Comparison of ENCODE assay signal across 8 mouse cellular contexts in genomic region chr5:125340547-125341262, GRCm38 (mm10). TPM values are rescaled to one million over a fixed set of nuclear protein-coding genes. Genes with fewer than 3 reads are reported as not detected.
DNase-seq lines count a peak whose midpoint lies in the region; ATAC-seq and TF ChIP-seq lines count a peak whose summit lies in the region.

TSS of gene Scarb1 (minus strand) at chr5:125341094.

- peak within 1 kb of the TSS; percentile 66 for H3K4me3 ChIP-seq in embryonic fibroblast, embryonic 13.5 days (ENCODE audit: insufficient read depth, low read length)
- peak within 1 kb of the TSS; percentile 61 for H3K4me3 ChIP-seq in kidney, embryonic 14.5 days (ENCODE audit: low read length)
- peak within 1 kb of the TSS; percentile 78 for H3K4me3 ChIP-seq in limb, embryonic 14.5 days (replicated peaks; ENCODE audit: low read length)
- peak within 1 kb of the TSS; percentile 79 for H3K4me3 ChIP-seq in midbrain, embryonic 16.5 days (ENCODE audit: low read depth, low read length)
- H3K4me3 ChIP-seq in spleen, adult 2 months (ENCODE audit: extremely low read depth, insufficient read depth, insufficient read length), result peak within 1 kb of the TSS; percentile 89

- DNase-seq in 416B (ENCODE audit: low read depth), result peak; percentile 91
- DNase-seq in adrenal gland, postnatal 4 days (ENCODE audit: low spot score in 2 of 2), result peak; percentile 81 to 85
- peak; percentile 86 to 87 for DNase-seq in heart, adult 9 months (ENCODE audit: low spot score in 2 of 2)
- DNase-seq in limb, embryonic 14.5 days (ENCODE audit: low spot score), result peak; percentile 87
- peak; percentile 48 to 85 for DNase-seq in spleen, adult 2 months (ENCODE audit: low read depth in 1 of 2, low spot score in 2 of 2)

- TF ChIP-seq POLR2A in embryonic fibroblast, embryonic 13.5 days (IDR thresholded peaks at IDR 0.05; ENCODE audit: low read depth, low read length), result peak; percentile 94
- 0 out of 2 replicates have a peak, but pooled peaks have one; percentile 57 for TF ChIP-seq POLR2A in limb, embryonic 14.5 days (IDR thresholded peaks at IDR 0.05; ENCODE audit: borderline replicate concordance, extremely low read depth, insufficient read depth, insufficient read length)
- TF ChIP-seq POLR2A in spleen, adult 2 months (IDR thresholded peaks at IDR 0.05; ENCODE audit: low read depth, low read length), result peak; percentile 61

- peak within 1 kb of the TSS; percentile 72 for H3K9ac ChIP-seq in kidney, embryonic 14.5 days (ENCODE audit: low read depth, low read length)
- H3K9ac ChIP-seq in limb, embryonic 14.5 days (ENCODE audit: low read depth, low read length, severe bottlenecking), result peak within 1 kb of the TSS; percentile 69
- peak within 1 kb of the TSS; percentile 82 for H3K9ac ChIP-seq in midbrain, embryonic 16.5 days (ENCODE audit: low read depth, low read length)

- H3K36me3 ChIP-seq in kidney, embryonic 14.5 days (ENCODE audit: control insufficient read depth, insufficient read depth, low read length), result no peaks in the 10 kb centered on the region
- no peaks in the 10 kb centered on the region for H3K36me3 ChIP-seq in limb, embryonic 14.5 days (ENCODE audit: control insufficient read depth, insufficient read depth, low read length)
- H3K36me3 ChIP-seq in midbrain, embryonic 16.5 days (ENCODE audit: control insufficient read depth, insufficient read depth, low read length), result no peaks in the 10 kb centered on the region
- no peaks in the 10 kb centered on the region for H3K36me3 ChIP-seq in spleen, adult 2 months (ENCODE audit: control insufficient read depth, insufficient read depth, low read length)

- 1% methylated on average over 42 of the region's 42 CpGs for whole genome bisulfite sequencing in kidney, embryonic 14.5 days
- 0% methylated on average over 27 of the region's 42 CpGs for WGBS in limb, embryonic 14.5 days
- under 1% methylated on average over 39 of the region's 42 CpGs for WGBS in midbrain, embryonic 16.5 days
- under 1% methylated on average over 42 of the region's 42 CpGs for WGBS in spleen, adult 2 months

- no peak for TF ChIP-seq CTCF in embryonic fibroblast, embryonic 13.5 days (IDR thresholded peaks at IDR 0.05; ENCODE audit: borderline replicate concordance, insufficient read depth, low read length)
- TF ChIP-seq CTCF in spleen, adult 2 months (IDR thresholded peaks at IDR 0.05; ENCODE audit: extremely low read depth, insufficient read depth, insufficient read length, insufficient replicate concordance), result no peak

- peak within 1 kb of the TSS; percentile 84 for H3K4me2 ChIP-seq in kidney, embryonic 14.5 days (replicated peaks; ENCODE audit: low read depth, low read length)
- peak within 1 kb of the TSS; percentile 89 for H3K4me2 ChIP-seq in limb, embryonic 14.5 days (replicated peaks; ENCODE audit: low read depth, low read length, severe bottlenecking)
- H3K4me2 ChIP-seq in midbrain, embryonic 16.5 days (ENCODE audit: low read length), result peak within 1 kb of the TSS; percentile 90

- no peaks in the 10 kb centered on the region for H3K4me1 ChIP-seq in embryonic fibroblast, embryonic 13.5 days (ENCODE audit: control insufficient read depth, insufficient read depth, low read length)
- H3K4me1 ChIP-seq in kidney, embryonic 14.5 days (ENCODE audit: control insufficient read depth, insufficient read depth, low read length), result peaks cover 19% of the 10 kb centered on the region
- peaks cover 20% of the 10 kb centered on the region for H3K4me1 ChIP-seq in limb, embryonic 14.5 days (ENCODE audit: control insufficient read depth, insufficient read depth, low read length)
- H3K4me1 ChIP-seq in midbrain, embryonic 16.5 days (ENCODE audit: control insufficient read depth, insufficient read depth, low read length), result peaks cover 15% of the 10 kb centered on the region
- H3K4me1 ChIP-seq in spleen, adult 2 months (ENCODE audit: control insufficient read depth, insufficient read depth, insufficient read length), result peaks cover 7% of the 10 kb centered on the region; the same call in 1 of the 2 replicates

- no peaks in the 10 kb centered on the region for H3K9me3 ChIP-seq in kidney, embryonic 14.5 days (ENCODE audit: control insufficient read depth, low read length)
- no peaks in the 10 kb centered on the region for H3K9me3 ChIP-seq in limb, embryonic 14.5 days (ENCODE audit: control insufficient read depth, low read length)
- no peaks in the 10 kb centered on the region for H3K9me3 ChIP-seq in midbrain, embryonic 16.5 days (replicated peaks; ENCODE audit: control insufficient read depth, low read length, poor library complexity, severe bottlenecking)

- no peaks in the 10 kb centered on the region for H3K27me3 ChIP-seq in kidney, embryonic 14.5 days (ENCODE audit: control insufficient read depth, insufficient read depth, low read length)
- H3K27me3 ChIP-seq in limb, embryonic 14.5 days (ENCODE audit: control insufficient read depth, insufficient read depth, low read length), result no peaks in the 10 kb centered on the region; the same call in 1 of the 2 replicates
- H3K27me3 ChIP-seq in midbrain, embryonic 16.5 days (ENCODE audit: control insufficient read depth, insufficient read depth, low read depth, low read length), result peaks cover 3% of the 10 kb centered on the region
- no peaks in the 10 kb centered on the region for H3K27me3 ChIP-seq in spleen, adult 2 months (ENCODE audit: control insufficient read depth, insufficient read depth, low read length)

- ATAC-seq in kidney, embryonic 14.5 days (ENCODE audit: low FRiP score, low TSS enrichment), result peak; percentile 84
- ATAC-seq in limb, embryonic 14.5 days (ENCODE audit: low FRiP score, low read depth), result peak; percentile 89
- ATAC-seq in midbrain, embryonic 16.5 days, result peak; percentile 77

- H3K27ac ChIP-seq in embryonic fibroblast, embryonic 13.5 days (ENCODE audit: insufficient read depth, low read length), result peak within 1 kb of the TSS; percentile 1; the same call in 1 of the 2 replicates
- H3K27ac ChIP-seq in kidney, embryonic 14.5 days (ENCODE audit: low read depth, low read length), result 0 out of 2 replicates have a peak within 1 kb of the TSS, but pooled peaks have one; percentile 10
- no peak within 1 kb of the TSS for H3K27ac ChIP-seq in limb, embryonic 14.5 days (replicated peaks; ENCODE audit: low read depth, low read length)
- no peak within 1 kb of the TSS for H3K27ac ChIP-seq in midbrain, embryonic 16.5 days (ENCODE audit: low read length)
- peak within 1 kb of the TSS; percentile 12 for H3K27ac ChIP-seq in spleen, adult 2 months (ENCODE audit: insufficient read depth, low read length)

RNA-seq across cellular contexts. Expression of gene Scarb1, which starts in this region (rescaled TPM):
- 100 to 1,000 TPM; 582 to 655 TPM for total RNA-seq in adrenal gland, postnatal 4 days (2021)
- polyA plus RNA-seq in embryonic fibroblast, embryonic 13.5 days (2011; ENCODE audit: insufficient read length, low read depth, missing spikeins), result 46.8 and 47.8 TPM in 2 replicates
- polyA plus RNA-seq in kidney, embryonic 14.5 days (2014; fragmentation: Nextera tagmentation; extraction: Ambion mirVana), result 34.8 and 48.8 TPM in 2 replicates
- polyA plus RNA-seq in limb, embryonic 14.5 days (2012; rRNA removed), result 67.7 and 85.6 TPM in 2 replicates
- polyA plus RNA-seq in limb, embryonic 14.5 days (2014; fragmentation: Nextera tagmentation; extraction: Ambion mirVana), result 40.1 and 43.9 TPM in 2 replicates
- polyA plus RNA-seq in midbrain, embryonic 16.5 days (2015; fragmentation: Nextera tagmentation; extraction: Ambion mirVana), result 43.8 and 51.6 TPM in 2 replicates
- 76.0 and 93.6 TPM in 2 replicates for polyA plus RNA-seq in spleen, adult 2 months (2012; rRNA removed)

Comparison
In these comparisons a context has a peak if more than half of its experiments do, and no peak if none do; other contexts are left out.
1. H3K27ac ChIP-seq: peak in embryonic fibroblast, embryonic 13.5 days (single experiment), kidney, embryonic 14.5 days (single experiment) and spleen, adult 2 months (single experiment); none in limb, embryonic 14.5 days (single experiment) and midbrain, embryonic 16.5 days (single experiment).
2. Peak in every context shown above with its lines, with median percentiles within 50 percentile points of each other: DNase-seq, H3K4me3 ChIP-seq, POLR2A ChIP-seq, ATAC-seq, H3K4me2 ChIP-seq and H3K9ac ChIP-seq.